Mouse (Mus musculus) lung, postnatal 0 days (tissue): ENCODE data around the gene Aimp1. TPM values are rescaled to one million over a fixed set of nuclear protein-coding genes. Genes with fewer than 3 reads are reported as not detected.

Experiments
- ATAC-seq: fragments of 200-750 bp; cut with Nextera tagmentation; 2 replicates; pipeline ENCODE4 v1.8.0; 2017; ENCODE audit warnings: moderate library complexity
- DNase-seq: peaks from one replicate; pipeline ENCODE4 v3.0.0-alpha.2; 2016; ENCODE audit warnings: low spot score
- H3K27ac ChIP-seq: fragments of 300-500 bp; sonication (generic); 2 replicates; pipeline ENCODE4 v1.5.1; 2014; ENCODE audit warnings: antibody characterized with exemption, mild to moderate bottlenecking, low read length, mixed read lengths
- H3K27me3 ChIP-seq: fragments of 300-500 bp; sonication (generic); replicated peaks from 2 replicates; pipeline ENCODE4 v1.6.1; 2014; ENCODE audit warnings: low read length, mixed read lengths; ENCODE audit not compliant: insufficient read depth
- H3K36me3 ChIP-seq: fragments of 300-500 bp; sonication (generic); 2 replicates; pipeline ENCODE4 v1.6.1; 2014; ENCODE audit warnings: low read length, mixed read lengths; ENCODE audit not compliant: insufficient read depth
- H3K4me1 ChIP-seq: fragments of 300-500 bp; sonication (generic); 2 replicates; pipeline ENCODE4 v1.6.1; 2014; ENCODE audit warnings: antibody characterized with exemption, low read depth, low read length, mixed read lengths; ENCODE audit not compliant: insufficient read depth
- H3K4me2 ChIP-seq: fragments of 300-500 bp; sonication (generic); replicated peaks from 2 replicates; pipeline ENCODE4 v1.6.1; 2014; ENCODE audit warnings: low read depth, mild to moderate bottlenecking, low read length, moderate library complexity, mixed read lengths
- H3K4me3 ChIP-seq: fragments of 300-500 bp; sonication (generic); 2 replicates; pipeline ENCODE4 v1.5.1; 2014; ENCODE audit warnings: low read depth, low read length
- H3K9ac ChIP-seq: fragments of 300-500 bp; sonication (generic); replicated peaks from 2 replicates; pipeline ENCODE4 v1.6.1; 2014; ENCODE audit warnings: low read depth, mild to moderate bottlenecking
- H3K9me3 ChIP-seq: fragments of 300-500 bp; sonication (generic); 2 replicates; pipeline ENCODE4 v1.6.1; 2016; ENCODE audit warnings: low read length, mixed read lengths
- CTCF ChIP-seq: IDR thresholded peaks from 2 replicates; pipeline ENCODE4 v1.5.1; 2016; ENCODE audit warnings: antibody characterized with exemption, mild to moderate bottlenecking
- EP300 ChIP-seq: IDR thresholded peaks from 2 replicates; pipeline ENCODE4 v1.6.1; 2016; ENCODE audit warnings: antibody characterized with exemption, mild to moderate bottlenecking, control low read depth
- WGBS: fragments of 180-500 bp; shearing (Covaris S2); extraction: QIAGEN DNeasy Blood & Tissue Kit; methylation state at CpG from one replicate; pipeline ENCODE4 v1.1.7; 2014; 5-methylcytosine and 5-hydroxymethylcytosine counted together
- polyA plus RNA-seq: library from polyadenylated mRNA; unstranded; fragments of >200 nt; fragmentation: Nextera tagmentation; extraction: Ambion mirVana; gene quantifications from 2 replicates; pipeline ENCODE4 v1.2.1, GENCODE M21; 2015

Aimp1 gene
- polyA plus RNA-seq, 1 experiment from 2014 or later = 50.1 TPM

- 24% methylated on average over 8 of the region's 8 CpGs for WGBS
- ATAC-seq (no peak), DNase-seq (peak; percentile 16)
- peak; percentile 36 for TF ChIP-seq CTCF
- TF ChIP-seq EP300 = no peak
- Histone ChIP-seq H3K4me2 (no peak overlapping the region), H3K4me3 (no peak overlapping the region), H3K36me3 (no peaks in the 10 kb centered on the region), H3K27ac (no peak overlapping the region), H3K9ac (no peak overlapping the region), H3K27me3 (no peaks in the 10 kb centered on the region), H3K9me3 (no peaks in the 10 kb centered on the region), H3K4me1 (no peaks in the 10 kb centered on the region)
These were observed 55.4 kb downstream of the Aimp1 start for GRCm38 (mm10) chr3:132628741-132629140.

Other genes with a start within 250 kb of the Aimp1 start
- not detected in 2 replicates for gene Gimd1, start 54.5 kb downstream of the Aimp1 start, polyA plus RNA-seq
- gene Tbck, start 226 bp downstream of the Aimp1 start, polyA plus RNA-seq = 11.3 and 13.9 TPM in 2 replicates